Mouse (Mus musculus): ENCODE results near the gene Icosl. TPM values are rescaled to one million over a fixed set of nuclear protein-coding genes. Genes with fewer than 3 reads are reported as not detected.

Icosl gene
- polyA plus RNA-seq, 1 experiment from 2014 or later, result 0.71 TPM

DNA sequence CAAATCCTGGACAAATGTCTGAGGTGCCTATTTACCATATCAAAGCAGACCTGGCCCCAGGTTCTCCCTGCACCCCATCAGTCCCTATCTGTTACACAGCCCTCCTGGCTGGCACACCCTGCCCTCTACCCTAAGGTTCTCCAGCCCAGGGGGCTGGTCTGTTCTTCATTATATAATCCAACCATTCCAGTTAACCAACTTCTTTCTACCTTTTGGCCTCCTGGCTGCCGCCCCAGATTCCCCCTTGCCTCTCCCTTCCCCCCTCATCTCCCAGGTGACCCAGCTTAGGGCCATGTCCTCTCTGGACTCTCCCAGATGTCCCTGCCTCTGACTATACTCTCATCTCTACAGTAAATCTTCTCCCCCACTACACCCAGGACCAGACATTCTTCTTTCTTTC, 58.8 kb downstream of the Icosl start:
- Histone ChIP-seq H3K27ac (replicated peaks) (no peak overlapping the region), H3K4me2 (no peak overlapping the region), H3K27me3 (no peaks in the 10 kb centered on the region), H3K9me3 (no peaks in the 10 kb centered on the region), H3K36me3 (no peaks in the 10 kb centered on the region), H3K9ac (no peak overlapping the region), H3K4me3 (no peak overlapping the region), H3K4me1 (replicated peaks) (peaks cover 5% of the 10 kb centered on the region; the same call in 1 of the 2 replicates)
- 79% methylated on average over 1 of the region's 1 CpGs for WGBS
- ATAC-seq (ENCODE audit: low FRiP score, low read depth), result no peak

GRCm38 (mm10) chr10:78128647-78129046, 59.5 kb downstream of the Icosl start:
- Histone ChIP-seq H3K27ac (replicated peaks) (no peak overlapping the region), H3K9ac (no peak overlapping the region), H3K36me3 (no peaks in the 10 kb centered on the region), H3K4me3 (no peak overlapping the region), H3K4me2 (no peak overlapping the region), H3K27me3 (no peaks in the 10 kb centered on the region), H3K9me3 (no peaks in the 10 kb centered on the region), H3K4me1 (replicated peaks) (peaks cover 5% of the 10 kb centered on the region; the same call in 1 of the 2 replicates)
- 72% methylated on average over 2 of the region's 2 CpGs for WGBS
- no peak for ATAC-seq (ENCODE audit: low FRiP score, low read depth)

DNA sequence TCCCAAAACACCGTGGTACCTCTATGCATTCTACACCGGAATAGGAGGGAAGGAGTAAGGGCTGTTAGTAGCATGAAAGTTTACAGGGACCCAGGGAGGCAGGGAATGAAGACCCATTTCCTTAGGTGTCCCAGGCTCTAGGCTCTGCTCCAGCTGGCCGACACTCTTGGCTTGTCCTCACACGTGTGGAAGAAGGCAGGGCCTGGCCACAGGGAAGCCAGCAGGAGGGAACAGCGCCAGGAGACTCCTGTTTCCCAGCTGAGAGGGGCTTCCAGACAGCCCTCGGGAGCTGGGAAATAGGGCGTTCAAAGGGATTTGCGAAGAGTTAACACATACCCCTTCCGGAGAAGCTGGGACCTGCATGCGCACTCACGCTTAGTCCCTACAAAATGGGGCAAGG, 60.3 kb downstream of the Icosl start:
- no peak overlapping the region for H3K27ac ChIP-seq (replicated peaks)
- no peak overlapping the region for H3K4me2 ChIP-seq
- no peak for ATAC-seq (ENCODE audit: low FRiP score, low read depth)
- peaks cover 5% of the 10 kb centered on the region; the same call in 1 of the 2 replicates for H3K4me1 ChIP-seq (replicated peaks)
- H3K36me3 ChIP-seq, result no peaks in the 10 kb centered on the region
- no peak overlapping the region for H3K4me3 ChIP-seq
- WGBS, result 54% methylated on average over 11 of the region's 11 CpGs
- H3K9ac ChIP-seq, result no peak overlapping the region
- H3K27me3 ChIP-seq, result no peaks in the 10 kb centered on the region
- H3K9me3 ChIP-seq, result no peaks in the 10 kb centered on the region

DNA sequence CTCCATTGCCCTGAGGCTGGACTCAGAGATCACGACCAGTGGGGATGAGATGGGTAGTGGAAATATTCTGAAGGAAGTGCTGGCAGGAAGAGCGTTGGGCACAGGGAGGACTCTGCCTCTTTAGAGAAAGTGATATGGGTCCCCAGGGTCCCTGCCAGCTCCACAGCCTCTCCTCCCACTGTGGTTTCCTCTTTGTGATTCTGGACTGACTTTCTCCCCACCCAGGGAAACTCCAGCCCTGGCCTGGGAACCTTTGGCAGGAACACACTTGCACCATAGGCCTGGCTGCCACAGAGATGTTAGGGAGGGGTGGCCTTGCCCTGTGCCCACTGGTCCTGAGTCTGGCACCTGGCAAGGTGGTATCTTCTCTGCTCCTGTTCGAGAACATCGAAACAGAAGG, 60.9 kb downstream of the Icosl start:
- peaks cover 6% of the 10 kb centered on the region for H3K4me1 ChIP-seq (replicated peaks)
- no peaks in the 10 kb centered on the region for H3K36me3 ChIP-seq
- H3K9me3 ChIP-seq, result no peaks in the 10 kb centered on the region
- H3K27me3 ChIP-seq, result no peaks in the 10 kb centered on the region
- no peak overlapping the region for H3K9ac ChIP-seq
- H3K27ac ChIP-seq (replicated peaks), result no peak overlapping the region
- WGBS, result 77% methylated on average over 4 of the region's 4 CpGs
- H3K4me3 ChIP-seq, result no peak overlapping the region
- no peak for ATAC-seq (ENCODE audit: low FRiP score, low read depth)
- H3K4me2 ChIP-seq, result no peak overlapping the region

Other genes starting within 250 kb of the Icosl start
- not detected in 2 replicates for gene Krtap10-4, start 242.2 kb upstream of the Icosl start, polyA plus RNA-seq (2015; fragmentation: Nextera tagmentation; extraction: Ambion mirVana)
- not detected in 2 replicates for gene Krtap10-10, start 233.4 kb upstream of the Icosl start, polyA plus RNA-seq (2015; fragmentation: Nextera tagmentation; extraction: Ambion mirVana)
- gene Gm36176, start 222.5 kb upstream of the Icosl start, polyA plus RNA-seq (2015; fragmentation: Nextera tagmentation; extraction: Ambion mirVana), result not detected in 2 replicates
- gene Gm10318, start 216.4 kb upstream of the Icosl start, polyA plus RNA-seq (2015; fragmentation: Nextera tagmentation; extraction: Ambion mirVana), result not detected in 2 replicates
- gene Gm3285, start 207.3 kb upstream of the Icosl start, polyA plus RNA-seq (2015; fragmentation: Nextera tagmentation; extraction: Ambion mirVana), result not detected in 2 replicates
- gene Lrrc3, start 166.8 kb upstream of the Icosl start, polyA plus RNA-seq (2015; fragmentation: Nextera tagmentation; extraction: Ambion mirVana), result 21.4 and 23.9 TPM in 2 replicates
- gene Trpm2, start 98.7 kb upstream of the Icosl start, polyA plus RNA-seq (2015; fragmentation: Nextera tagmentation; extraction: Ambion mirVana), result 5.4 and 7.1 TPM in 2 replicates
- gene 1810043G02Rik, start 90.8 kb upstream of the Icosl start, polyA plus RNA-seq (2015; fragmentation: Nextera tagmentation; extraction: Ambion mirVana), result 46.8 and 54.5 TPM in 2 replicates
- gene Pfkl, start 59.2 kb upstream of the Icosl start, polyA plus RNA-seq (2015; fragmentation: Nextera tagmentation; extraction: Ambion mirVana), result 120 and 126 TPM in 2 replicates
- gene Dnmt3l, start 27.4 kb upstream of the Icosl start, polyA plus RNA-seq (2015; fragmentation: Nextera tagmentation; extraction: Ambion mirVana), result not detected in 2 replicates
- gene Aire, start 25.7 kb upstream of the Icosl start, polyA plus RNA-seq (2015; fragmentation: Nextera tagmentation; extraction: Ambion mirVana), result 0.51 TPM in 1 of 2 replicates, not detected in the other
- gene D10Jhu81e, start 100.5 kb downstream of the Icosl start, polyA plus RNA-seq (2015; fragmentation: Nextera tagmentation; extraction: Ambion mirVana), result 27.7 and 29.9 TPM in 2 replicates
- gene Pwp2, start 115.8 kb downstream of the Icosl start, polyA plus RNA-seq (2015; fragmentation: Nextera tagmentation; extraction: Ambion mirVana), result 16.6 and 16.8 TPM in 2 replicates
- gene Trappc10, start 175.3 kb downstream of the Icosl start, polyA plus RNA-seq (2015; fragmentation: Nextera tagmentation; extraction: Ambion mirVana), result 27.5 and 29.4 TPM in 2 replicates

Data from hindbrain, embryonic 15.5 days (tissue).